Mouse (Mus musculus): ENCODE measurements around the gene Mtus2. TPM values are rescaled to one million over a fixed set of nuclear protein-coding genes. Genes with fewer than 3 reads are reported as not detected.

Gene Mtus2
- polyA plus RNA-seq, 1 experiment from 2014 or later: 49.4 TPM

DNA sequence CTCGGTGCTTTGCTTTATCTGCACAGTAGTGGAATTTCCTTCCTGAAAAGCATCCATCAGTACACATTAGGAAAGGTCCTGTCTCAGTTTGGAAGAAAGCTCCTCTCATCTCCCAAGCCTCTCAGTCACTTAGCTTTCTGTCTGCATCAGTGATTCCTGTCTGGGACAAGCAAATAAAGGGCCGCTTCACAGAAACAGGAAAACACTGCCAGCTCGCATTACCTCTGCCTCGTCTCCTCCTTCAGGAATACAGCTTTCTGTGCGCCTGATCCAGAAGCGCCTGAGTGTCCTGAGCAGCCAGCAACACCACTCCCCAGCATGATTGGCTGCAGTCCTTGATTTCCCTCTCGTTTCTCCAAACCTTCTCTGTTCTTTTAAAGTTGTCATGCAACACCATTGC, 222.1 kb downstream of the Mtus2 start:
- no peak overlapping the region for H3K27ac ChIP-seq
- no peaks in the 10 kb centered on the region for H3K36me3 ChIP-seq (replicated peaks; ENCODE audit: control insufficient read depth, insufficient read depth)
- no peaks in the 10 kb centered on the region for H3K9me3 ChIP-seq (ENCODE audit: control insufficient read depth, low read length)
- 71% methylated on average over 7 of the region's 7 CpGs for whole genome bisulfite sequencing
- ATAC-seq (ENCODE audit: low FRiP score) (no peak), DNase-seq (ENCODE audit: low spot score) (no peak)
- H3K9ac ChIP-seq: no peak overlapping the region
- H3K4me2 ChIP-seq (replicated peaks): no peak overlapping the region
- H3K27me3 ChIP-seq (ENCODE audit: control insufficient read depth, insufficient read depth, low read length): no peaks in the 10 kb centered on the region
- no peak overlapping the region for H3K4me3 ChIP-seq (replicated peaks; ENCODE audit: low read length)
- peaks cover 24% of the 10 kb centered on the region; the same call in 1 of the 2 replicates for H3K4me1 ChIP-seq (replicated peaks; ENCODE audit: control insufficient read depth, insufficient read depth, low read length)

DNA sequence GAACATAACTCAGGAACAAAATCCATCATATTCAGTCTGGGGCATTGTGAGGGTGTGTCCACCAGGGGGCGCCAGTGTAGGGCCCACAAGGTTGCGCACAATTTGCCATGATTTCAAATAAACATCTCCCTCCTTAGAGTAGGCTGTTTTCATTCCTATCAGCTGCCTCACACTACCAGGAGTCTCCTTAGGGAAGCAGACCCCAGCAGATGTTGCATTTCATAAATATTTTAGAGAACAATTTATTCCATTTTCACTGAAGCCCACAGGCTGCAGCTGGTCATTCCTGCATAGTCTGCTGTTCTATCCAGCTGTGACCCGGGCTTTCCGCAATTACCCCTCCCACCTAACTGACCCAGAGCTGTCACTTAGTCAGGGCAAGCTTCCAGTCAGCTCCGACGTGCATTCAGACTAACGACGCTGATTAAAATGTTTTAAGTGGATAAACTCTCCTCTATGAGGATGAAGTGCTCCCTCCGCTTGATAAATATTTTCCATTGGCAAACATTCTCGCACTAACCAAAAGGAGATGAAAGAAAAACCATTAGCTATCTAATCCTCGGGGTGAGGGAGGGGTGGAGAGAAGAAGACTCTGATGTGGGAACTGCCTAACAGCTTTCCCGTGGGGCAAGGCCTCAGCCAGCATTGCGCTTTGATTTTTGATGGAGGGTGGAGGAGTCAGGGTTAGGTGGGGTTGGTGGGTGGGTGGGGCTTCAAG, 223.6 kb downstream of the Mtus2 start:
- H3K27ac ChIP-seq: peak overlapping the region; percentile 57; the same call in 1 of the 2 replicates
- peak; percentile 49 for DNase-seq (ENCODE audit: low spot score)
- ATAC-seq (ENCODE audit: low FRiP score): peak; percentile 64

DNA sequence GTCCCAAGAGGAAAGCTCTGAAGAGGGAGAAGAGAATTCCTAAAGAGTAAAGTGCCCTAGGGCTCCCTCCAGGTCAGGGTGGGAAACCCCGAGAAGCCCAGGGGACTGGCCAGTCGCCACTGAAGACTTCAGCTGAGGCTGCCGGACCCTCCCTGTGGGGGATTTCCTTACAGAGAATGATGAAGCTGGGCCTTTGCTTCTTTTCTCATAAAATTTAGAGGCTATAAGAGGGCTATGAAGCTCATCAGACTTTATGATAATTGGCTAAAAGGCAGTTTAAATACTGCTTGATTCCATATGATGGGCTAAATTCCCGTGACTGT, 224.1 kb downstream of the Mtus2 start:
- WGBS: 24% methylated on average over 4 of the region's 4 CpGs
- Histone ChIP-seq H3K9me3 (ENCODE audit: control insufficient read depth, low read length) (peaks cover 9% of the 10 kb centered on the region; the same call in 1 of the 2 replicates), H3K4me3 (replicated peaks; ENCODE audit: low read length) (no peak overlapping the region), H3K4me1 (replicated peaks; ENCODE audit: control insufficient read depth, insufficient read depth, low read length) (peaks cover 20% of the 10 kb centered on the region; the same call in 1 of the 2 replicates), H3K27me3 (ENCODE audit: control insufficient read depth, insufficient read depth, low read length) (no peaks in the 10 kb centered on the region), H3K9ac (no peak overlapping the region), H3K27ac (peak overlapping the region; percentile 57; the same call in 1 of the 2 replicates), H3K36me3 (replicated peaks; ENCODE audit: control insufficient read depth, insufficient read depth) (no peaks in the 10 kb centered on the region), H3K4me2 (replicated peaks) (no peak overlapping the region)
- ATAC-seq (ENCODE audit: low FRiP score): no peak
- DNase-seq (ENCODE audit: low spot score): no peak

More for the DNA sequence above, 223.6 kb downstream of the Mtus2 start:
- H3K4me3 ChIP-seq (replicated peaks; ENCODE audit: low read length): no peak overlapping the region
- no peaks in the 10 kb centered on the region for H3K27me3 ChIP-seq (ENCODE audit: control insufficient read depth, insufficient read depth, low read length)
- no peaks in the 10 kb centered on the region for H3K36me3 ChIP-seq (replicated peaks; ENCODE audit: control insufficient read depth, insufficient read depth)
- 16% methylated on average over 13 of the region's 13 CpGs for WGBS
- peaks cover 5% of the 10 kb centered on the region; the same call in 1 of the 2 replicates for H3K9me3 ChIP-seq (ENCODE audit: control insufficient read depth, low read length)
- H3K9ac ChIP-seq: no peak overlapping the region
- peaks cover 20% of the 10 kb centered on the region; the same call in 1 of the 2 replicates for H3K4me1 ChIP-seq (replicated peaks; ENCODE audit: control insufficient read depth, insufficient read depth, low read length)
- H3K4me2 ChIP-seq (replicated peaks): no peak overlapping the region

DNA sequence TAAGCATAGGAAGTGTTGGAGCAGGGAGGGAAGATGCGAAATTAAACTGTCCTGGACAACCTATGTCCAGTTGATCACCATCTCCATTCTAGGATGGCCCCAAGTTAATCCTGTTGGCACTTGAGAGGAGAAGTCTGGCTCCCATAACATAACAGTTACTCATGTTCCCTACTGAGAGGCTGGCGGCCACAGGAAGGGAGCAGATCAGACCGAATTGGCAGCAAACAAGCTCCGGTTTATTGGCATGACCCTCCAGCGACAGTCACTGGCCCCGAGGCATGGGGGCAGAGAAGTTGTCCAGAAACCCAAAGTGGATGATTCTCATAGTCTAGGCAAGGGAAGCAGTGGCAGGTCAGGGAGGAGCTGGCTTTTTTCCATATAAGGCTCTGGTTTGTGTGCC, 224.8 kb downstream of the Mtus2 start:
- Histone ChIP-seq H3K4me1 (replicated peaks; ENCODE audit: control insufficient read depth, insufficient read depth, low read length) (peaks cover 20% of the 10 kb centered on the region; the same call in 1 of the 2 replicates), H3K9me3 (ENCODE audit: control insufficient read depth, low read length) (peaks cover 9% of the 10 kb centered on the region; the same call in 1 of the 2 replicates), H3K4me2 (replicated peaks) (no peak overlapping the region), H3K36me3 (replicated peaks; ENCODE audit: control insufficient read depth, insufficient read depth) (no peaks in the 10 kb centered on the region), H3K4me3 (replicated peaks; ENCODE audit: low read length) (no peak overlapping the region), H3K9ac (no peak overlapping the region; the same call in 1 of the 2 replicates), H3K27me3 (ENCODE audit: control insufficient read depth, insufficient read depth, low read length) (no peaks in the 10 kb centered on the region), H3K27ac (no peak overlapping the region)
- 79% methylated on average over 6 of the region's 6 CpGs for WGBS
- DNase-seq (ENCODE audit: low spot score) (no peak), ATAC-seq (ENCODE audit: low FRiP score) (no peak)

DNA sequence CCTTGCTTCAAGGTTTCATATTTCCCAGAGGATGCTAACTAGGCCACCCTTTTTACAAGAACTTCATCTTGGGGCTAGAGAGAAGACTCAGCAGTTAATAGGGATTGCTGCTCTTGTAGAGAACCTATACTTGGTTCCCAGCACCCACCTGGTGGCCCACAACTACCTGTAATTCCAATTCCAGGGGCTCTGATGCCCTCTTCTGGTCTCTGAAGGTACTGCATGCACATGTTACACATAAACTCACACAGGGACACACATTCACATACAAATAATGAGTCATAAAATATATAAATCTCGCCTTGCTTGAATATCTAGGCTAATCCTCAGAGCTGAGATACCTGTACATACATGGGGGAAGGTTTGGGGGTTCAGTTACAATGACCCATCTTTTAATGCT, 228.8 kb downstream of the Mtus2 start:
- no peak overlapping the region for H3K4me2 ChIP-seq (replicated peaks)
- no peak overlapping the region for H3K27ac ChIP-seq
- H3K9ac ChIP-seq: no peak overlapping the region
- peaks cover 11% of the 10 kb centered on the region; the same call in 1 of the 2 replicates for H3K4me1 ChIP-seq (replicated peaks; ENCODE audit: control insufficient read depth, insufficient read depth, low read length)
- H3K9me3 ChIP-seq (ENCODE audit: control insufficient read depth, low read length): peaks cover 9% of the 10 kb centered on the region; the same call in 1 of the 2 replicates
- H3K27me3 ChIP-seq (ENCODE audit: control insufficient read depth, insufficient read depth, low read length): no peaks in the 10 kb centered on the region
- no peaks in the 10 kb centered on the region for H3K36me3 ChIP-seq (replicated peaks; ENCODE audit: control insufficient read depth, insufficient read depth)
- ATAC-seq (ENCODE audit: low FRiP score) (no peak), DNase-seq (ENCODE audit: low spot score) (no peak)
- WGBS: 65% methylated on average over 1 of the region's 1 CpGs
- H3K4me3 ChIP-seq (replicated peaks; ENCODE audit: low read length): no peak overlapping the region

DNA sequence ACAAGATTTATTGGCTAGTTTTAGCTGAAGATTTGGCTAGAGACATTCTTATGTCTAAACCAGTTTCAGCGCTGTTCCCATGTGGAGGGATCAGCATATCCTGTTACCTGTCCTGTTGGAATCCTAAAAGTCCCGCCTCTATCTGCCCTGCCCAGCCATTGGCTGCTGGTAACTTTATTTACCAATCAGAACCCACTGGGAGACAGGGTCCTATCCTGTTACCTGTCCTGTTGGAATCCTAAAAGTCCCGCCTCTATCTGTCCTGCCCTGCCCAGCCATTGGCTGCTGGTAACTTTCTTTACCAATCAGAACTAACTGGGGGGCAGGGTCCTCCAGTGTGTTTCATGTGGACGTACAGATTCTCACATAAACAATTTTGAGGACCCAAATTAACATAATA, 234.3 kb downstream of the Mtus2 start:
- DNase-seq (ENCODE audit: low spot score): no peak
- WGBS: 42% methylated on average over 4 of the region's 4 CpGs
- Histone ChIP-seq H3K4me3 (replicated peaks; ENCODE audit: low read length) (no peak overlapping the region), H3K36me3 (replicated peaks; ENCODE audit: control insufficient read depth, insufficient read depth) (no peaks in the 10 kb centered on the region), H3K9ac (no peak overlapping the region), H3K27ac (no peak overlapping the region), H3K4me2 (replicated peaks) (no peak overlapping the region), H3K9me3 (ENCODE audit: control insufficient read depth, low read length) (no peaks in the 10 kb centered on the region), H3K4me1 (replicated peaks; ENCODE audit: control insufficient read depth, insufficient read depth, low read length) (no peaks in the 10 kb centered on the region), H3K27me3 (ENCODE audit: control insufficient read depth, insufficient read depth, low read length) (no peaks in the 10 kb centered on the region)
- ATAC-seq (ENCODE audit: low FRiP score): no peak

DNA sequence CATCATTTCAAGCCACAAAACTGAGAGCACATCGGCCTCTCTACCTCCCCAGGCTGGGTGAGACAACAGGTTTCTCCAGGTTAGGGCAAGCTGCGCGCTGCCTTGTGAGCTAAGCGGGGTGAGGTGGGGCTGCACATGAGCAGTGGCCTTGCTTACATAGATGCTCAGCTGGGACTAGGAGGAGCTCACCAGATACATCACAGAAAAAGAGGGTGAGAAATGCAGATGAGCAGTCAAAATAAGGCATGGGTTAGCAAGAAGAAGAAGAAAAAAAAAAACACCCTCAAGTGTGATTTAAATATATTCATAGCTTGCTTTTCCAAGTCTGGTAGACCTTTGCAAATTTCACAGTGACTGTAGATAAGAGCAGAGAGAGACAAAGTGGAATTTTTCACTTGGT, 254.7 kb downstream of the Mtus2 start:
- no peak overlapping the region for H3K9ac ChIP-seq
- H3K4me2 ChIP-seq (replicated peaks): no peak overlapping the region
- H3K9me3 ChIP-seq (ENCODE audit: control insufficient read depth, low read length): no peaks in the 10 kb centered on the region
- 97% methylated on average over 4 of the region's 4 CpGs for WGBS
- H3K36me3 ChIP-seq (replicated peaks; ENCODE audit: control insufficient read depth, insufficient read depth): no peaks in the 10 kb centered on the region; the same call in 1 of the 2 replicates
- no peaks in the 10 kb centered on the region for H3K4me1 ChIP-seq (replicated peaks; ENCODE audit: control insufficient read depth, insufficient read depth, low read length)
- H3K4me3 ChIP-seq (replicated peaks; ENCODE audit: low read length): no peak overlapping the region
- DNase-seq (ENCODE audit: low spot score) (no peak), ATAC-seq (ENCODE audit: low FRiP score) (no peak)
- no peaks in the 10 kb centered on the region for H3K27me3 ChIP-seq (ENCODE audit: control insufficient read depth, insufficient read depth, low read length)
- H3K27ac ChIP-seq: no peak overlapping the region

DNA sequence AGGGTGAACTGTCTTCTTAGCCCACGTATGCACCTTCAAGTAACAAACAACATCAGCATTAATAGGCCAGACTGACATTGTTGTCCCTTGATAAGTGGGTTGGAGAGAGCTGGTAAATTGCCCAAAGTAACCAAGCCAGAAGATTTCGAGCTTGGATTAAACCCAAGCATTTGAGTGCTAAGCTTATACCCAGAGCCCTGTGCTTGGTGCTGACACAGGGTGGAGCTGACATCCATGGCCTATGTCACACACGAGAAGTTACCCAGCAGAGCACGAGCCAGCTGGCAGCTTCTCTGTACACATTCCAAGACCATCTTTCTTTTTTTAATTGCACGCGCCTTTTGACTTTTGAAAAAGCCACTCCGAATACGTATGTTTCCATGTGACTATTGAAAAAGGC, 259.7 kb downstream of the Mtus2 start:
- Histone ChIP-seq H3K4me2 (replicated peaks) (no peak overlapping the region), H3K36me3 (replicated peaks; ENCODE audit: control insufficient read depth, insufficient read depth) (no peaks in the 10 kb centered on the region), H3K4me3 (replicated peaks; ENCODE audit: low read length) (no peak overlapping the region), H3K9me3 (ENCODE audit: control insufficient read depth, low read length) (no peaks in the 10 kb centered on the region), H3K27me3 (ENCODE audit: control insufficient read depth, insufficient read depth, low read length) (no peaks in the 10 kb centered on the region), H3K4me1 (replicated peaks; ENCODE audit: control insufficient read depth, insufficient read depth, low read length) (no peaks in the 10 kb centered on the region), H3K9ac (no peak overlapping the region), H3K27ac (no peak overlapping the region)
- DNase-seq (ENCODE audit: low spot score): no peak
- no peak for ATAC-seq (ENCODE audit: low FRiP score)
- WGBS: 84% methylated on average over 8 of the region's 8 CpGs

DNA sequence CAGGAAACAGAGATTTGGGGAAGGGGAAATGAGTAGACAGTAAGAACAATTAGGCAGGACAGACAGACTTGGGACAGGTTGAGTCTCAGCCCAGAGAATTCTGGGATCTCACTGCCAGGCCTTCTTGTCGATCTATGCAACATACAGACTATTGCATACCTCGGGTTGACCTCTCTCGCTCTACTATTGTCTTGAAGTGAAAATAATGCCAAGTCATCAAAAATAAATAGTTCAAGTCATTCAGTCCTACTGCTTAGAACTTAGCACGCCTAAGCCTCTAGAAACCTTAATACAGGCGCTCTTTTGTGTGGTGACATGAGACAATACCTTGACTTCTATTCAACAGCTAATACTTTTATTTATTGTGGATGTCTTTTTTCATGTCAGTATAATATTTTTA, 265.8 kb downstream of the Mtus2 start:
- Histone ChIP-seq H3K4me2 (replicated peaks) (no peak overlapping the region), H3K4me1 (replicated peaks; ENCODE audit: control insufficient read depth, insufficient read depth, low read length) (no peaks in the 10 kb centered on the region), H3K9ac (no peak overlapping the region), H3K36me3 (replicated peaks; ENCODE audit: control insufficient read depth, insufficient read depth) (no peaks in the 10 kb centered on the region), H3K27me3 (ENCODE audit: control insufficient read depth, insufficient read depth, low read length) (no peaks in the 10 kb centered on the region), H3K27ac (no peak overlapping the region), H3K9me3 (ENCODE audit: control insufficient read depth, low read length) (no peaks in the 10 kb centered on the region), H3K4me3 (replicated peaks; ENCODE audit: low read length) (no peak overlapping the region)
- DNase-seq (ENCODE audit: low spot score) (no peak), ATAC-seq (ENCODE audit: low FRiP score) (no peak)
- 91% methylated on average over 5 of the region's 5 CpGs for WGBS

Data from hindbrain, embryonic 14.5 days (tissue).